Mouse (Mus musculus) telencephalon, adult 2 months (tissue): ENCODE results near the gene Esr1.

Experiments used
- DNase-seq: peaks from one replicate; pipeline ENCODE4 v3.0.0-alpha.2; 2011; ENCODE audit warnings: low read depth, low spot score

The Esr1 gene

GRCm38 (mm10) chr10:4977374-4977773 is 366.0 kb downstream of the Esr1 start:
- DNase-seq = no peak

- no peak for DNase-seq
Observed at GRCm38 (mm10) chr10:4983919-4984318, 372.5 kb downstream of the Esr1 start.

GRCm38 (mm10) chr10:4993802-4994201 is 382.4 kb downstream of the Esr1 start:
- peak; percentile 24 for DNase-seq

- DNase-seq = no peak
Observed at GRCm38 (mm10) chr10:4996592-4996991, 385.2 kb downstream of the Esr1 start.

GRCm38 (mm10) chr10:5008795-5009366 is 397.5 kb downstream of the Esr1 start:
- no peak for DNase-seq

- no peak for DNase-seq
Observed at GRCm38 (mm10) chr10:5012004-5012403, 400.6 kb downstream of the Esr1 start.

- DNase-seq = no peak
Observed at GRCm38 (mm10) chr10:5014976-5015375, 403.6 kb downstream of the Esr1 start.

- no peak for DNase-seq
Observed at GRCm38 (mm10) chr10:5017148-5017547, 405.8 kb downstream of the Esr1 start.

GRCm38 (mm10) chr10:5025906-5026305 is 414.5 kb downstream of the Esr1 start:
- no peak for DNase-seq

- DNase-seq = no peak
Observed at GRCm38 (mm10) chr10:5027208-5027607, 415.8 kb downstream of the Esr1 start.

- no peak for DNase-seq
Observed at GRCm38 (mm10) chr10:5028301-5028700, 416.9 kb downstream of the Esr1 start.

- DNase-seq = no peak
Observed at GRCm38 (mm10) chr10:5029161-5029560, 417.8 kb downstream of the Esr1 start.

GRCm38 (mm10) chr10:5029883-5030282 is 418.5 kb downstream of the Esr1 start:
- no peak for DNase-seq

- DNase-seq = no peak
Observed at GRCm38 (mm10) chr10:5032192-5033048, 421.0 kb downstream of the Esr1 start.

- no peak for DNase-seq
Observed at GRCm38 (mm10) chr10:5041254-5041653, 429.9 kb downstream of the Esr1 start.

- DNase-seq = no peak
Observed at GRCm38 (mm10) chr10:5044481-5044880, 433.1 kb downstream of the Esr1 start.

GRCm38 (mm10) chr10:5045213-5045612 is 433.8 kb downstream of the Esr1 start:
- DNase-seq = no peak

GRCm38 (mm10) chr10:5045671-5046070 is 434.3 kb downstream of the Esr1 start:
- DNase-seq = no peak
